Mouse (Mus musculus) testis, adult 2 months (tissue): ENCODE measurements around the gene Gm20388.

Experiments
- CTCF ChIP-seq: fragments of 200-500 bp; IDR thresholded peaks from 2 replicates; pipeline ENCODE4 v1.5.1; 2012; ENCODE audit warnings: low read depth, mild to moderate bottlenecking, inconsistent platforms, low read length, moderate library complexity; ENCODE audit not compliant: control insufficient read depth, insufficient read depth, insufficient replicate concordance
- POLR2A ChIP-seq: fragments of 200-500 bp; IDR thresholded peaks from 2 replicates; pipeline ENCODE4 v1.6.1; 2012; ENCODE audit warnings: low read depth, mild to moderate bottlenecking, inconsistent platforms, low read length, moderate library complexity; ENCODE audit not compliant: control insufficient read depth

DNA sequence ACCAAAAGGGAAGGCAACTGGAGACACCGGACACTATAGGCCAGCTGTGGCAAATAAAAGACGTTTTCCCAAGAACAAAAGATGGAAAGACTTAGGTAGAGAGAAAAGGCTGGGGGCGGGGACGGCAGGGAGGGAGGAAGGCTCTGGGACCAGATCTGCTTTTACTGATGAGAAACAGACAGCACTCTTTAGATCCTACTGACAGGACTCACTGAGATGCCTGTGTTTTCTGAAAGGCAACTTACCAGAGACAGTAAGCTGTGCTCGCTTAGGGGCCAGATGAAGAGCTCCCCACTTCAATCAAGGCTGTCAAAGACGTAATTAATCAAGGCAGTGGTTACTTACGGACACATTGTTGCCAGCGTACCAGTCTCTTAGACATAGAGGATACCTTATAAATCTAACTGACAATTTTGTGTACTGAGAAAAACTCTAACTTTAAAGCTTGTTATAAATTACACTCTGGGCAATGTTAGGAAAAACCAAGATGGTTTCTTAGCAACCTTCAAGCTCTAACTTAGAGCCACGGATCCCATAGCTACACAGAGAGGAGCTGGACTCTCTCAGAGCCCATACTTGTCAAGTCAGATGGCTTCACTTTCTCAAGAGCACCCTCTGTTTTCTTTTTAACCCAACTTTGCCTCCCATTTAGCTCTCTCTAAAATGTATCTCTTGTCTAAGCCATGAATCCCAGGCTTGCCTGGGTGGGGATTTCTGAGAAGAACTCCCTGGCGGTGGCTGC, 4481.8 kb downstream of the Gm20388 start:
- TF ChIP-seq POLR2A = no peak
- TF ChIP-seq CTCF = no peak
